Mouse (Mus musculus) limb, embryonic 14.5 days (tissue): ENCODE measurements around the gene Ddx20. TPM values are rescaled to one million over a fixed set of nuclear protein-coding genes. Genes with fewer than 3 reads are reported as not detected.
"Not testable (repeated sequence)": the region's sequence is repeated elsewhere in the genome, so short reads cannot be mapped to it uniquely, and the experiment has no call there.

Experiments used
- ATAC-seq: fragments of 200-750 bp; cut with Nextera tagmentation; 2 replicates; pipeline ENCODE4 v1.8.0; 2017; ENCODE audit warnings: low read depth, moderate number of reproducible peaks, moderate TSS enrichment; ENCODE audit not compliant: low FRiP score
- DNase-seq: peaks from one replicate; pipeline ENCODE4 v3.0.0-alpha.2; 2015; ENCODE audit warnings: low spot score
- H3K27ac ChIP-seq: fragments of 300-500 bp; sonication (generic); replicated peaks from 2 replicates; pipeline ENCODE4 v1.5.1; 2014; ENCODE audit warnings: low read depth, mild to moderate bottlenecking, low read length, moderate library complexity, mixed read lengths
- H3K27me3 ChIP-seq: fragments of 300-500 bp; sonication (generic); 2 replicates; pipeline ENCODE4 v1.6.1; 2014; ENCODE audit warnings: low read length, mixed read lengths; ENCODE audit not compliant: control insufficient read depth, insufficient read depth
- H3K36me3 ChIP-seq: fragments of 300-500 bp; sonication (generic); 2 replicates; pipeline ENCODE4 v1.6.1; 2014; ENCODE audit warnings: mild to moderate bottlenecking, low read length, moderate library complexity, mixed read lengths; ENCODE audit not compliant: control insufficient read depth, insufficient read depth
- H3K4me1 ChIP-seq: fragments of 300-500 bp; sonication (generic); 2 replicates; pipeline ENCODE4 v1.6.1; 2014; ENCODE audit warnings: antibody characterized with exemption, low read length, mixed read lengths; ENCODE audit not compliant: control insufficient read depth, insufficient read depth
- H3K4me2 ChIP-seq: fragments of 300-500 bp; sonication (generic); replicated peaks from 2 replicates; pipeline ENCODE4 v1.6.1; 2014; ENCODE audit warnings: low read depth, mild to moderate bottlenecking, low read length, moderate library complexity; ENCODE audit not compliant: severe bottlenecking
- H3K4me3 ChIP-seq: fragments of 300-500 bp; sonication (generic); replicated peaks from 2 replicates; pipeline ENCODE4 v1.5.1; 2014; ENCODE audit warnings: low read length
- H3K9ac ChIP-seq: fragments of 300-500 bp; sonication (generic); 2 replicates; pipeline ENCODE4 v1.6.1; 2014; ENCODE audit warnings: mild to moderate bottlenecking, low read depth, low read length, moderate library complexity; ENCODE audit not compliant: severe bottlenecking
- H3K9me3 ChIP-seq: fragments of 300-500 bp; sonication (generic); 2 replicates; pipeline ENCODE4 v1.6.1; 2016; ENCODE audit warnings: low read length; ENCODE audit not compliant: control insufficient read depth
- POLR2A ChIP-seq: fragments of 200-500 bp; IDR thresholded peaks from 2 replicates; pipeline ENCODE4 v1.8.0; 2012; ENCODE audit warnings: inconsistent platforms, mild to moderate bottlenecking, moderate library complexity, borderline replicate concordance; ENCODE audit not compliant: insufficient read depth, insufficient read length; ENCODE audit errors: extremely low read depth
- WGBS: fragments of 180-500 bp; shearing (Covaris S2); extraction: QIAGEN DNeasy Blood & Tissue Kit; methylation state at CpG from one replicate; pipeline ENCODE4 v1.1.7; 2014; 5-methylcytosine and 5-hydroxymethylcytosine counted together
- polyA plus RNA-seq, 2 experiments: library from polyadenylated mRNA; depleted of rRNA in 1 of 2; stranded (reverse) in 1 of 2; unstranded in 1 of 2; fragments of >200 nt; fragmentation: Nextera tagmentation in 1 of 2; extraction: Ambion mirVana in 1 of 2; gene quantifications; 2 replicates each; pipeline versions ENCODE4 v1.2.1 to v1.2.3; 2012 to 2014

Ddx20 gene
- polyA plus RNA-seq, 2 experiments: 19.8 to 28.8 TPM

- H3K4me1 ChIP-seq: no peaks in the 10 kb centered on the region
- no peak for TF ChIP-seq POLR2A
- no peak overlapping the region for H3K9ac ChIP-seq
- no peak for DNase-seq
- no peak for ATAC-seq
- H3K27ac ChIP-seq: no peak overlapping the region
- H3K27me3 ChIP-seq: peaks cover 15% of the 10 kb centered on the region; the same call in 1 of the 2 replicates
- H3K4me2 ChIP-seq: no peak overlapping the region
- 45% methylated on average over 5 of the region's 5 CpGs for WGBS
- H3K36me3 ChIP-seq: no peaks in the 10 kb centered on the region
- no peaks in the 10 kb centered on the region for H3K9me3 ChIP-seq
- no peak overlapping the region for H3K4me3 ChIP-seq
Measured at GRCm38 (mm10) chr3:105701399-105701798, 14.0 kb upstream of the Ddx20 start.

- not testable (repeated sequence) for H3K4me2 ChIP-seq, H3K9ac ChIP-seq, H3K4me3 ChIP-seq, H3K4me1 ChIP-seq, DNase-seq, H3K36me3 ChIP-seq, H3K9me3 ChIP-seq, ATAC-seq, H3K27ac ChIP-seq
- 36% methylated on average over 1 of the region's 1 CpGs for WGBS
- peaks cover 14% of the 10 kb centered on the region; the same call in 1 of the 2 replicates for H3K27me3 ChIP-seq
Measured at GRCm38 (mm10) chr3:105700786-105701185, 13.4 kb upstream of the Ddx20 start.

GRCm38 (mm10) chr3:105699241-105699933 is 12.0 kb upstream of the Ddx20 start:
- Histone ChIP-seq H3K27me3 (peaks cover 11% of the 10 kb centered on the region; the same call in 1 of the 2 replicates), H3K4me3 (no peak overlapping the region), H3K4me1 (no peaks in the 10 kb centered on the region), H3K36me3 (no peaks in the 10 kb centered on the region), H3K4me2 (no peak overlapping the region), H3K9ac (no peak overlapping the region), H3K9me3 (no peaks in the 10 kb centered on the region), H3K27ac (no peak overlapping the region)
- 44% methylated on average over 3 of the region's 3 CpGs for WGBS
- no peak for ATAC-seq
- DNase-seq: no peak
- no peak for TF ChIP-seq POLR2A

GRCm38 (mm10) chr3:105698311-105698710 is 10.9 kb upstream of the Ddx20 start:
- Histone ChIP-seq H3K4me2 (no peak overlapping the region), H3K27ac (no peak overlapping the region), H3K9ac (no peak overlapping the region), H3K27me3 (0 out of 2 replicates have a peak, but pooled peaks cover 6% of the 10 kb centered on the region), H3K9me3 (no peaks in the 10 kb centered on the region), H3K36me3 (no peaks in the 10 kb centered on the region), H3K4me3 (no peak overlapping the region), H3K4me1 (no peaks in the 10 kb centered on the region)
- no peak for ATAC-seq
- DNase-seq: no peak
- WGBS: 77% methylated on average over 1 of the region's 1 CpGs
- no peak for TF ChIP-seq POLR2A

GRCm38 (mm10) chr3:105697148-105697441 is 9.7 kb upstream of the Ddx20 start:
- H3K27me3 ChIP-seq: 0 out of 2 replicates have a peak, but pooled peaks cover 6% of the 10 kb centered on the region

More at GRCm38 (mm10) chr3:105697148-105697441, 9.7 kb upstream of the Ddx20 start:
- WGBS: 58% methylated on average over 5 of the region's 5 CpGs
- DNase-seq: no peak
- no peak for ATAC-seq
- Histone ChIP-seq H3K4me1 (no peaks in the 10 kb centered on the region), H3K4me3 (no peak overlapping the region), H3K4me2 (no peak overlapping the region), H3K9ac (no peak overlapping the region), H3K9me3 (no peaks in the 10 kb centered on the region), H3K27ac (no peak overlapping the region), H3K36me3 (no peaks in the 10 kb centered on the region)
- no peak for TF ChIP-seq POLR2A
